ENCODE assay signal across 8 mouse cellular contexts in genomic region chr5:115530447-115530809, GRCm38 (mm10). TPM values are rescaled to one million over a fixed set of nuclear protein-coding genes. Genes with fewer than 3 reads are reported as not detected.
DNase-seq lines count a peak whose midpoint lies in the region; ATAC-seq and TF ChIP-seq lines count a peak whose summit lies in the region.

No protein-coding gene starts in this region.

- peak overlapping the region; percentile 87; the same call in 1 of the 2 replicates for H3K27ac ChIP-seq in layer of hippocampus, adult 2 months
- peak overlapping the region; percentile 61 for H3K27ac ChIP-seq in limb, embryonic 14.5 days (replicated peaks; ENCODE audit: low read depth, low read length)
- peak overlapping the region; percentile 78 for H3K27ac ChIP-seq in stomach, postnatal 0 days (replicated peaks)

- H3K36me3 ChIP-seq in limb, embryonic 14.5 days (ENCODE audit: control insufficient read depth, insufficient read depth, low read length) = 0 out of 2 replicates have a peak, but pooled peaks cover 7% of the 10 kb centered on the region
- H3K36me3 ChIP-seq in stomach, postnatal 0 days (ENCODE audit: control insufficient read depth, insufficient read depth, low read length) = no peaks in the 10 kb centered on the region

- no peak for TF ChIP-seq POLR2A in limb, embryonic 14.5 days (IDR thresholded peaks at IDR 0.05; ENCODE audit: borderline replicate concordance, extremely low read depth, insufficient read depth, insufficient read length)

- H3K4me1 ChIP-seq in limb, embryonic 14.5 days (ENCODE audit: control insufficient read depth, insufficient read depth, low read length) = peaks cover 78% of the 10 kb centered on the region
- H3K4me1 ChIP-seq in stomach, postnatal 0 days (replicated peaks; ENCODE audit: control insufficient read depth, insufficient read depth) = peaks cover 42% of the 10 kb centered on the region

- no peaks in the 10 kb centered on the region for H3K27me3 ChIP-seq in limb, embryonic 14.5 days (ENCODE audit: control insufficient read depth, insufficient read depth, low read length)
- no peaks in the 10 kb centered on the region for H3K27me3 ChIP-seq in stomach, postnatal 0 days (ENCODE audit: control insufficient read depth, insufficient read depth, low read length)

- H3K9ac ChIP-seq in limb, embryonic 14.5 days (ENCODE audit: low read depth, low read length, severe bottlenecking) = 0 out of 2 replicates have a peak overlapping the region, but pooled peaks have one; percentile 13
- H3K9ac ChIP-seq in stomach, postnatal 0 days (ENCODE audit: low read length) = no peak overlapping the region

- no peaks in the 10 kb centered on the region for H3K9me3 ChIP-seq in limb, embryonic 14.5 days (ENCODE audit: control insufficient read depth, low read length)
- no peaks in the 10 kb centered on the region for H3K9me3 ChIP-seq in stomach, postnatal 0 days (ENCODE audit: control insufficient read depth, low read length)

- TF ChIP-seq EP300 in stomach, postnatal 0 days (optimal IDR thresholded peaks at IDR 0.05) = no peak

- DNase-seq in layer of hippocampus, adult 2 months (ENCODE audit: low spot score in 2 of 2) = no peak
- DNase-seq in layer of hippocampus, adult 11-12 months (ENCODE audit: low spot score) = no peak
- DNase-seq in cerebellum, adult 18-20 months = peak; percentile 91 to 93
- peak; percentile 51 for DNase-seq in heart, postnatal 4 days
- no peak for DNase-seq in limb, embryonic 14.5 days (ENCODE audit: low spot score)
- DNase-seq in stomach, postnatal 0 days (ENCODE audit: low spot score) = no peak
- DNase-seq in T-cell, adult 2 months (ENCODE audit: low spot score) = no peak
- no peak for DNase-seq in adrenal gland, adult 18-20 months (ENCODE audit: low spot score in 2 of 2)

- H3K4me3 ChIP-seq in layer of hippocampus, adult 2 months = no peak overlapping the region
- no peak overlapping the region for H3K4me3 ChIP-seq in limb, embryonic 14.5 days (replicated peaks; ENCODE audit: low read length)
- no peak overlapping the region for H3K4me3 ChIP-seq in stomach, postnatal 0 days (ENCODE audit: low read depth, low read length)

- H3K4me2 ChIP-seq in limb, embryonic 14.5 days (replicated peaks; ENCODE audit: low read depth, low read length, severe bottlenecking) = no peak overlapping the region
- no peak overlapping the region for H3K4me2 ChIP-seq in stomach, postnatal 0 days (replicated peaks; ENCODE audit: low read depth)

- TF ChIP-seq CTCF in layer of hippocampus, adult 2 months (conservative IDR thresholded peaks at IDR 0.05) = no peak
- TF ChIP-seq CTCF in stomach, postnatal 0 days (IDR thresholded peaks at IDR 0.05; ENCODE audit: low read depth) = no peak

- 53% methylated on average over 8 of the region's 8 CpGs for WGBS in limb, embryonic 14.5 days
- WGBS in stomach, postnatal 0 days = 65% methylated on average over 8 of the region's 8 CpGs

- no peak for ATAC-seq in limb, embryonic 14.5 days (ENCODE audit: low FRiP score, low read depth)
- ATAC-seq in stomach, postnatal 0 days (ENCODE audit: low FRiP score, low TSS enrichment) = no peak

RNA-seq across cellular contexts. Expression of gene Pxn, which starts 24.0 kb away (rescaled TPM):
- 10 to 100 TPM; 40.8 to 47.3 TPM for total RNA-seq in layer of hippocampus, adult 2 months (2021)
- 10 to 100 TPM; 62.9 to 66.0 TPM for total RNA-seq in heart, postnatal 4 days (2021)
- polyA plus RNA-seq in limb, embryonic 14.5 days (2012; rRNA removed) = 119 and 145 TPM in 2 replicates
- 25.0 and 26.3 TPM in 2 replicates for polyA plus RNA-seq in limb, embryonic 14.5 days (2014; fragmentation: Nextera tagmentation; extraction: Ambion mirVana)
- polyA plus RNA-seq in stomach, postnatal 0 days (2015; fragmentation: Nextera tagmentation; extraction: Ambion mirVana) = 21.1 and 25.8 TPM in 2 replicates
- 10 to 100 TPM; 34.1 to 42.2 TPM for total RNA-seq in adrenal gland, adult 18-20 months (2021)

RNA-seq across cellular contexts. Expression of gene Rplp0, which starts 28.8 kb away (rescaled TPM):
- total RNA-seq in layer of hippocampus, adult 2 months (2021) = 100 to 1,000 TPM; 225 to 234 TPM
- 100 to 1,000 TPM; 852 to 919 TPM for total RNA-seq in heart, postnatal 4 days (2021)
- 3,411 and 4,152 TPM in 2 replicates for polyA plus RNA-seq in limb, embryonic 14.5 days (2012; rRNA removed)
- polyA plus RNA-seq in limb, embryonic 14.5 days (2014; fragmentation: Nextera tagmentation; extraction: Ambion mirVana) = 2,030 and 2,068 TPM in 2 replicates
- 1,317 and 1,335 TPM in 2 replicates for polyA plus RNA-seq in stomach, postnatal 0 days (2015; fragmentation: Nextera tagmentation; extraction: Ambion mirVana)
- 100 to 1,000 TPM; 706 to 758 TPM for total RNA-seq in adrenal gland, adult 18-20 months (2021)

RNA-seq across cellular contexts. Expression of gene Gcn1l1, which starts 34.6 kb away (rescaled TPM):
- total RNA-seq in layer of hippocampus, adult 2 months (2021) = 10 to 100 TPM; 74.5 to 76.7 TPM
- 10 to 100 TPM; 52.7 to 56.7 TPM for total RNA-seq in heart, postnatal 4 days (2021)
- 47.0 and 59.2 TPM in 2 replicates for polyA plus RNA-seq in limb, embryonic 14.5 days (2012; rRNA removed)
- 42.8 and 49.7 TPM in 2 replicates for polyA plus RNA-seq in limb, embryonic 14.5 days (2014; fragmentation: Nextera tagmentation; extraction: Ambion mirVana)
- polyA plus RNA-seq in stomach, postnatal 0 days (2015; fragmentation: Nextera tagmentation; extraction: Ambion mirVana) = 11.2 and 11.7 TPM in 2 replicates
- total RNA-seq in adrenal gland, adult 18-20 months (2021) = 10 to 100 TPM; 51.7 to 59.0 TPM

RNA-seq across cellular contexts. Expression of gene Sirt4, which starts 45.9 kb away (rescaled TPM):
- total RNA-seq in layer of hippocampus, adult 2 months (2021) = 10 to 100 TPM; 37.8 to 56.5 TPM
- total RNA-seq in heart, postnatal 4 days (2021) = 10 to 100 TPM; 10.5 to 12.7 TPM
- 69.2 and 82.4 TPM in 2 replicates for polyA plus RNA-seq in limb, embryonic 14.5 days (2012; rRNA removed)
- polyA plus RNA-seq in limb, embryonic 14.5 days (2014; fragmentation: Nextera tagmentation; extraction: Ambion mirVana) = 20.4 and 24.1 TPM in 2 replicates
- 10.1 and 11.5 TPM in 2 replicates for polyA plus RNA-seq in stomach, postnatal 0 days (2015; fragmentation: Nextera tagmentation; extraction: Ambion mirVana)
- 10 to 100 TPM; 18.1 to 21.2 TPM for total RNA-seq in adrenal gland, adult 18-20 months (2021)

Comparison
In these comparisons a context has a peak if more than half of its experiments do, and no peak if none do; other contexts are left out.
1. DNase-seq: peak in cerebellum, adult 18-20 months (2 of 2) and heart, postnatal 4 days (single experiment); none in layer of hippocampus, adult 2 months (0 of 2), layer of hippocampus, adult 11-12 months (single experiment), limb, embryonic 14.5 days (single experiment), stomach, postnatal 0 days (single experiment), T-cell, adult 2 months (single experiment) and adrenal gland, adult 18-20 months (0 of 2).
2. Peak in every context shown above with its lines, with median percentiles within 50 percentile points of each other: H3K27ac ChIP-seq.